Mouse (Mus musculus) myocyte (in vitro differentiated cells): ENCODE measurements around the gene Srxn1. TPM values are rescaled to one million over a fixed set of nuclear protein-coding genes. Genes with fewer than 3 reads are reported as not detected.

Source experiments
- H3K27me3 ChIP-seq: one replicate; pipeline ENCODE4 v1.6.1; 2011; ENCODE audit not compliant: control insufficient read depth, insufficient read depth, insufficient read length
- H3K36me3 ChIP-seq: one replicate; pipeline ENCODE4 v1.6.1; 2011; ENCODE audit not compliant: control insufficient read depth, insufficient read depth
- H3K4me2 ChIP-seq: one replicate; pipeline ENCODE4 v1.6.1; 2011; ENCODE audit warnings: low read depth, control low read depth
- H3K4me3 ChIP-seq: one replicate; pipeline ENCODE4 v1.5.1; 2011; ENCODE audit warnings: mild to moderate bottlenecking, control low read depth, moderate library complexity
- H3K79me2 ChIP-seq: one replicate; pipeline ENCODE4 v1.6.1; 2011; ENCODE audit not compliant: control insufficient read depth, insufficient read depth
- H3ac ChIP-seq: one replicate; pipeline ENCODE4 v1.6.1; 2011; ENCODE audit not compliant: control insufficient read depth, insufficient read length
- CEBPB ChIP-seq: IDR thresholded peaks from 2 replicates; pipeline ENCODE4 v1.6.1; 2011; ENCODE audit warnings: mild to moderate bottlenecking, moderate library complexity; ENCODE audit not compliant: poor library complexity, insufficient read depth, severe bottlenecking
- E2F4 ChIP-seq: IDR thresholded peaks from one replicate; pipeline ENCODE4 v1.6.1; 2011; ENCODE audit warnings: mild to moderate bottlenecking, control low read depth, moderate library complexity; ENCODE audit not compliant: insufficient read depth
- MAX ChIP-seq: IDR thresholded peaks from one replicate; pipeline ENCODE4 v1.6.1; 2011; ENCODE audit warnings: low read depth, mild to moderate bottlenecking, control low read depth
- MYOD1 ChIP-seq, 3 experiments: IDR thresholded peaks; one replicate each; pipeline ENCODE4 v1.6.1; 2011; ENCODE audit warnings: control low read depth in 2 of 3, low read depth in 2 of 3, mild to moderate bottlenecking in 2 of 3, moderate library complexity in 1 of 3; ENCODE audit not compliant: insufficient read length in 2 of 3, control insufficient read depth in 1 of 3
- MYOG ChIP-seq, 3 experiments: IDR thresholded peaks; one replicate each; pipeline ENCODE4 v1.6.1; 2011; ENCODE audit warnings: control low read depth in 2 of 3, low read depth in 2 of 3, mild to moderate bottlenecking in 2 of 3; ENCODE audit not compliant: insufficient read length in 2 of 3, control insufficient read depth in 1 of 3, insufficient read depth in 1 of 3
- POLR2A ChIP-seq: IDR thresholded peaks from one replicate; pipeline ENCODE4 v1.6.1; 2011; ENCODE audit warnings: low read depth, mild to moderate bottlenecking, control low read depth, moderate library complexity; ENCODE audit not compliant: insufficient read length
- POLR2AphosphoS2 ChIP-seq: IDR thresholded peaks from one replicate; pipeline ENCODE4 v1.6.1; 2011; ENCODE audit warnings: low read depth, control low read depth; ENCODE audit not compliant: insufficient read length
- REST ChIP-seq: IDR thresholded peaks from one replicate; pipeline ENCODE4 v1.6.1; 2011; ENCODE audit warnings: mild to moderate bottlenecking, control low read depth, moderate library complexity; ENCODE audit not compliant: insufficient read depth, insufficient read length
- SRF ChIP-seq: IDR thresholded peaks from one replicate; pipeline ENCODE4 v1.6.1; 2011; ENCODE audit warnings: low read depth; ENCODE audit not compliant: control insufficient read depth, insufficient read length
- TCF12 ChIP-seq: IDR thresholded peaks from one replicate; pipeline ENCODE4 v1.6.1; 2011; ENCODE audit warnings: mild to moderate bottlenecking, control low read depth; ENCODE audit not compliant: poor library complexity, insufficient read depth, severe bottlenecking
- TCF3 ChIP-seq: IDR thresholded peaks from one replicate; pipeline ENCODE4 v1.6.1; 2011; ENCODE audit warnings: low read depth, control low read depth; ENCODE audit not compliant: insufficient read length
- USF1 ChIP-seq: IDR thresholded peaks from one replicate; pipeline ENCODE4 v1.6.1; 2011; ENCODE audit warnings: low read depth, mild to moderate bottlenecking, control low read depth, moderate library complexity
- polyA plus RNA-seq: library from polyadenylated mRNA; unstranded; fragments of >200 nt; fragmentation: generic; extraction: Trizol; gene quantifications from one replicate; pipeline ENCODE4 v1.2.1, GENCODE M21; 2012; ENCODE audit warnings: missing spikeins

The Srxn1 gene
- polyA plus RNA-seq, 1 experiment: 21.7 TPM

DNA sequence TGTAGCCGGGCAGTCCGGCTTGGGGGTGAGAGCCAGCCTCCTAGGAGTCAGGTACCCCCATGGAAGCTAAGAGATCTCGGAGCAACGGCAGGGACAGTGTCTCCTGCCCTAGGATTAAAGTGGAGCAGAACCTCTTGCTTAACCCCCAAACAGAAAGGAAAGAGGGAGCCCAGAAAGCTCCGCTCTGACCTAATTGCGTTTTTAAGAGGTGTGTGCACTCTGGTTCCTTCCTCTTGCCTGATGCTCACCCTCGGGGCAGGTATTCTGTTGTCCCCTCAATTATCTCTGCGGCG, 38.8 kb downstream of the Srxn1 start:
- TF ChIP-seq TCF12 (no peak), CEBPB (no peak), REST (no peak), POLR2A (no peak), TCF3 (no peak), MYOD1 (IDR thresholded peaks at IDR 0.05; ENCODE audit: control insufficient read depth in 1 of 3, insufficient read length in 2 of 3, low read depth in 2 of 3) (no peak), MYOG (IDR thresholded peaks at IDR 0.05; ENCODE audit: control insufficient read depth in 1 of 3, insufficient read depth in 1 of 3, insufficient read length in 2 of 3, low read depth in 2 of 3) (no peak), MAX (no peak), POLR2AphosphoS2 (no peak), USF1 (no peak), E2F4 (no peak), SRF (no peak)

DNA sequence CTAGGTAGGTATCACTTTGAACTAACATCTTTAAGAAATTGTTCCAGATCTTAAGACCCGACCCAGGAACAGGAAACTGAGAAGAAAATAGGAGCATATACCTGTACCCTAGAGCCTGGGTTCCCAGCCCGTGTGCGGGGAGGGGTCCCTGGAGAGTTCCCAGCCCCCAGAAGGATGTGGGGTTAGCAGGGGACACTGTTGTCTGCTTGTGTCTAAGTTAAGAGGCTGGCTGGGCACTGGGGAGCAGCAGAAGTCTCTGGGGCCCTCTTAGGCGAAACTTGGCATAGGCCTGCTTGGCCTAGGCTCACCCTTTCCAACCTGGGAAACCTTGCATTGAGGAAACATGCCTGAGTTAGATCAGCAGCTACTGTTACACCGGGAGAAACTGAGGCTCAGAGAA, 39.2 kb downstream of the Srxn1 start:
- Histone ChIP-seq H3ac (no peak overlapping the region), H3K4me2 (no peak overlapping the region), H3K36me3 (no peaks in the 10 kb centered on the region), H3K4me3 (no peak overlapping the region), H3K27me3 (peaks cover 63% of the 10 kb centered on the region), H3K79me2 (no peaks in the 10 kb centered on the region)
- TF ChIP-seq MYOD1 (IDR thresholded peaks at IDR 0.05; ENCODE audit: control insufficient read depth in 1 of 3, insufficient read length in 2 of 3, low read depth in 2 of 3) (no peak), CEBPB (no peak), E2F4 (no peak), USF1 (no peak), MYOG (IDR thresholded peaks at IDR 0.05; ENCODE audit: control insufficient read depth in 1 of 3, insufficient read depth in 1 of 3, insufficient read length in 2 of 3, low read depth in 2 of 3) (no peak), SRF (no peak)

More for the DNA sequence above, 38.8 kb downstream of the Srxn1 start:
- Histone ChIP-seq H3K4me2 (no peak overlapping the region), H3K27me3 (peaks cover 67% of the 10 kb centered on the region), H3K79me2 (no peaks in the 10 kb centered on the region), H3ac (no peak overlapping the region), H3K4me3 (no peak overlapping the region), H3K36me3 (no peaks in the 10 kb centered on the region)

GRCm38 (mm10) chr2:152145711-152146110, 40.4 kb downstream of the Srxn1 start:
- no peaks in the 10 kb centered on the region for H3K79me2 ChIP-seq
- H3K4me2 ChIP-seq: no peak overlapping the region
- TF ChIP-seq REST (no peak), E2F4 (no peak), POLR2AphosphoS2 (no peak), USF1 (no peak), MYOD1 (IDR thresholded peaks at IDR 0.05; ENCODE audit: control insufficient read depth in 1 of 3, insufficient read length in 2 of 3, low read depth in 2 of 3) (no peak), CEBPB (no peak), TCF3 (no peak), MYOG (IDR thresholded peaks at IDR 0.05; ENCODE audit: control insufficient read depth in 1 of 3, insufficient read depth in 1 of 3, insufficient read length in 2 of 3, low read depth in 2 of 3) (no peak)
- H3K4me3 ChIP-seq: no peak overlapping the region
- no peak overlapping the region for H3ac ChIP-seq
- H3K27me3 ChIP-seq: peaks cover 70% of the 10 kb centered on the region
- no peaks in the 10 kb centered on the region for H3K36me3 ChIP-seq

- H3K79me2 ChIP-seq: no peaks in the 10 kb centered on the region
- H3ac ChIP-seq: no peak overlapping the region
- no peaks in the 10 kb centered on the region for H3K36me3 ChIP-seq
- peaks cover 68% of the 10 kb centered on the region for H3K27me3 ChIP-seq
- no peak overlapping the region for H3K4me3 ChIP-seq
- no peak for TF ChIP-seq POLR2AphosphoS2
- TF ChIP-seq MYOD1 (IDR thresholded peaks at IDR 0.05; ENCODE audit: control insufficient read depth in 1 of 3, insufficient read length in 2 of 3, low read depth in 2 of 3): no peak
- no peak for TF ChIP-seq E2F4
- no peak for TF ChIP-seq SRF
- TF ChIP-seq POLR2A: no peak
- TF ChIP-seq USF1: no peak
- no peak for TF ChIP-seq MYOG (IDR thresholded peaks at IDR 0.05; ENCODE audit: control insufficient read depth in 1 of 3, insufficient read depth in 1 of 3, insufficient read length in 2 of 3, low read depth in 2 of 3)
- TF ChIP-seq TCF12: no peak
- TF ChIP-seq TCF3: no peak
- no peak for TF ChIP-seq REST
- TF ChIP-seq MAX: no peak
- no peak for TF ChIP-seq CEBPB
- no peak overlapping the region for H3K4me2 ChIP-seq
Observed at GRCm38 (mm10) chr2:152147079-152147478, 41.8 kb downstream of the Srxn1 start.

DNA sequence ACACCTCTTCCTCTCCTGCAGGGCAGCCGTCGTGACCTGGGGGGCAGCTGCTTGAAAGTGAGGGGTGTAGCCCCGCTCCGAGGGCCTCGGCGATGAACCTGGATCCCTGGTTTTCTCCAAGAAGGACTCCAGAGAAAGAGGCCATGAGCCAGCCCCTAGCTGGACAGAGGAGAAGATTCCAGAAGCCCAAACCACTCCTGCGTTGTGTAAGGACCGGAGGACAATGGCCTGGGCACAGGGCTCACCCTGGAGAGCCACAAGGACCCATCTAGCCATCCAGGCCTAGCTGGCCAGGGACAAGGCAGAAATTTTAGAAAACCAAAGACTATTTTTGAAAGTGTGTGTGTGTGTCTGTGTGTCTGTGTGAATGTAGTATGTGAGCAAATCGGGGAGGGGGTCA, 43.4 kb downstream of the Srxn1 start:
- H3K27me3 ChIP-seq: peaks cover 55% of the 10 kb centered on the region
- H3K4me3 ChIP-seq: no peak overlapping the region
- H3K36me3 ChIP-seq: no peaks in the 10 kb centered on the region
- no peaks in the 10 kb centered on the region for H3K79me2 ChIP-seq
- no peak overlapping the region for H3ac ChIP-seq
- TF ChIP-seq MYOG (IDR thresholded peaks at IDR 0.05; ENCODE audit: control insufficient read depth in 1 of 3, insufficient read depth in 1 of 3, insufficient read length in 2 of 3, low read depth in 2 of 3) (no peak), TCF12 (no peak), POLR2A (no peak)
- H3K4me2 ChIP-seq: no peak overlapping the region
